Mouse (Mus musculus) erythroblast, embryonic 14.5 days (primary cell): ENCODE results near the gene Adamts7. TPM values are rescaled to one million over a fixed set of nuclear protein-coding genes. Genes with fewer than 3 reads are reported as not detected.

ENCODE experiments used
- H3K27me3 ChIP-seq: 2 replicates; pipeline ENCODE4 v1.6.1; 2012; ENCODE audit warnings: inconsistent platforms; ENCODE audit not compliant: control insufficient read depth
- H3K36me3 ChIP-seq: 2 replicates; pipeline ENCODE4 v1.6.1; 2012; ENCODE audit warnings: mild to moderate bottlenecking, inconsistent platforms; ENCODE audit not compliant: control insufficient read depth
- H3K4me1 ChIP-seq: 2 replicates; pipeline ENCODE4 v1.6.1; 2012; ENCODE audit warnings: inconsistent platforms; ENCODE audit not compliant: control insufficient read depth
- H3K4me3 ChIP-seq: replicated peaks from 2 replicates; pipeline ENCODE3; 2012; ENCODE audit warnings: moderate library complexity, mild to moderate bottlenecking, inconsistent platforms
- H3K9me3 ChIP-seq: 2 replicates; pipeline ENCODE4 v1.6.1; 2012; ENCODE audit warnings: low read length, inconsistent platforms, mixed read lengths; ENCODE audit not compliant: control insufficient read depth
- GATA1 ChIP-seq: IDR thresholded peaks from 2 replicates; pipeline ENCODE4 v1.6.1; 2012; ENCODE audit warnings: low read length, inconsistent platforms, mixed read lengths
- TAL1 ChIP-seq: IDR thresholded peaks from 3 replicates; pipeline ENCODE4 v1.6.1; 2012; ENCODE audit warnings: low read length, inconsistent platforms, mixed read lengths
- polyA plus RNA-seq: library from polyadenylated mRNA; stranded (reverse); fragments of >175 nt; gene quantifications from 2 replicates; pipeline ENCODE4 v1.2.3, GENCODE M21; 2012

Adamts7 gene
- polyA plus RNA-seq, 1 experiment: 0.01 TPM

DNA sequence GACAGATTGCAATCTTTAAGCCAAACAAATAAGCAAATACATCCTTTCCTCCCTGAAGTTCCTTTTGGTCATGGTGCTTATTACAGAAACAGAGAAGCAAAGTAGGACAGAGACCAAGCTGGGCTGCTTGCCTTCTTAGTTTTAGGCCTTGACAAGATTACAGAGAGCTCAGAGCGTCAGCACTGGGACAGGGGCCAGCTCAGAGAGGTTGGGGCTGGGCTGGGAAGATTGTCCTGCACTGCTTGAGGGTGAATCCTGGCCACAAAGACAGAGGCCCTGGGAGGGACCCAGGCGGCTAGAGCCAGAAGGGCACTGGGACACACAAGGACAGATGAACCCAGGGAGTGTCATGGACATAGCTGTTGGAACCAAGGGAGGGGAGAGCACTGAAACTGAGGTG lies 17.1 kb upstream of the Adamts7 start:
- no peaks in the 10 kb centered on the region for H3K4me1 ChIP-seq
- no peaks in the 10 kb centered on the region for H3K9me3 ChIP-seq
- TF ChIP-seq GATA1 (no peak), TAL1 (no peak)
- no peaks in the 10 kb centered on the region for H3K27me3 ChIP-seq
- no peak overlapping the region for H3K4me3 ChIP-seq
- no peaks in the 10 kb centered on the region for H3K36me3 ChIP-seq

DNA sequence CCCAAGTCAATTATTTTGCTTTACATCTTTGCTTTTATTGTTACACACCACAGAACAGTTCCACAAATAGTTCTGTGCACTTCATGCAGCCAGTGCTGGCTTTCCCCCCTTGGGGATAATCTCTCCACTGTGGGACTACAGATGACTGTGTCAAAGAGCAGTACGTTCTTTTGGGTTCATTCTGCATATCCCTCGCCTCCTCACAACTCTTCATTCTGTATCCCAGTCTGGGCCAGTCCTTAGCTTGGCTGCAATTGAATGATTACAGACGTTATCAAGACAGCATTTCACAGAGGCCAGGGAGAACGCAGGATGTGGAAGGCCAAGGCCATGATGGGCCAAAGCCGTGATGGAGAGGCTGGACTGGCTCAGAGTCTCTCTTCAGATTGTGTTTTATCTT lies 16.0 kb upstream of the Adamts7 start:
- TF ChIP-seq TAL1: no peak
- TF ChIP-seq GATA1: no peak
- Histone ChIP-seq H3K36me3 (no peaks in the 10 kb centered on the region), H3K27me3 (no peaks in the 10 kb centered on the region), H3K4me1 (no peaks in the 10 kb centered on the region), H3K9me3 (no peaks in the 10 kb centered on the region), H3K4me3 (no peak overlapping the region)

DNA sequence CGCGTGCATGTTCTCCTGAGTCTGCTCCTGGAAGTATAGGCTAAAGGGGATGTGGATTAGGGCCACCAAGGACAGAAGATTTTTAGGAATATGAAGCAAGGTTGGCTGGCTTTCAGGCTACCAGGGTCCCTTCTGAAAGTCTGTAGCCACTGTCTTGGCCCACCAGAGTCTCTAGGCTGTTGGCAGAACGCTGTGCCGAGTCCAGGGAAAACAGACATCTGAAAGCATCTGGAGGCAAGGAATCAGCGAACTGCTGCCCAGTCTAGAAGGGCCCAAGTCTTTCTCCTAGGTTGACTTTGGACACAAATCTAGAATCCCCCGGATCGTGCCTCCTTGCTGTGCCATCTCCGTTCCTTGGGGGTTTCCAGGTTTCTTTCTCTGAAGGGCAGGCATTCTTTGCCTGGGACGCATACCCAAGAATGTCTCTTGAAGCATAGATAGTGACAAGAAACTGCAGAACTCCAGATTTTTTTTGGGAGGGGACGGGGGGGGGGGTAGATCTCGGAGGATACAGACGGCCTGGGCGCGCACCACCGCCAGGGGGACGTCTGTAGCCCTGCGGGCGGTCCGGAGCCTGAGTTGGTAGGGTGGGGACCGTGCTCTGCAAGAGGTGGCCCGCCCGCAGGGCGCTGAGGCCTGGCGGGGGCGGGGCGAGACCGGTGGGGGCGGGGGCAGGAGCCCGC lies 485 bp upstream of the Adamts7 start:
- Histone ChIP-seq H3K9me3 (no peaks in the 10 kb centered on the region), H3K36me3 (no peaks in the 10 kb centered on the region), H3K4me1 (peaks cover 7% of the 10 kb centered on the region), H3K4me3 (no peak overlapping the region), H3K27me3 (peaks cover 45% of the 10 kb centered on the region)
- no peak for TF ChIP-seq GATA1
- no peak for TF ChIP-seq TAL1

DNA sequence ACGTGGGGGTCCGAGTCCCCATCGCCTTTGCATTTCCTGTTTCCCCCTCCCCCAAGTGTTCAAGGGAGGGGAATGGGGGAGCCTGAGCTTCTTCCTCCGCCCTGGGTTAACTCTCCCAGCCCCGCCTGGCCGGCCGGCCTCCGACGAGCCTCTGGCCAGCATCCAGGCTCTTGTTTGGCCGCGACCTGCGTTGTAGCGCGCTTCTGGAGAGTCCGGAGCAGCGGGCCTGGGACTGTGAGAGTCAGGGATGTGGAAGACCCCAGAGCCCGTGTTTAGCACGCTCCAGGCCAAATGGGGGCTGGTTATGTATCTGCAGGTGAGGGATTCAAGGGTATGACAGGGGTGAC lies 853 bp downstream of the Adamts7 start:
- Histone ChIP-seq H3K4me1 (peaks cover 7% of the 10 kb centered on the region), H3K4me3 (peak overlapping the region; percentile 55), H3K36me3 (no peaks in the 10 kb centered on the region), H3K9me3 (no peaks in the 10 kb centered on the region), H3K27me3 (peaks cover 45% of the 10 kb centered on the region)
- no peak for TF ChIP-seq GATA1
- TF ChIP-seq TAL1: no peak

DNA sequence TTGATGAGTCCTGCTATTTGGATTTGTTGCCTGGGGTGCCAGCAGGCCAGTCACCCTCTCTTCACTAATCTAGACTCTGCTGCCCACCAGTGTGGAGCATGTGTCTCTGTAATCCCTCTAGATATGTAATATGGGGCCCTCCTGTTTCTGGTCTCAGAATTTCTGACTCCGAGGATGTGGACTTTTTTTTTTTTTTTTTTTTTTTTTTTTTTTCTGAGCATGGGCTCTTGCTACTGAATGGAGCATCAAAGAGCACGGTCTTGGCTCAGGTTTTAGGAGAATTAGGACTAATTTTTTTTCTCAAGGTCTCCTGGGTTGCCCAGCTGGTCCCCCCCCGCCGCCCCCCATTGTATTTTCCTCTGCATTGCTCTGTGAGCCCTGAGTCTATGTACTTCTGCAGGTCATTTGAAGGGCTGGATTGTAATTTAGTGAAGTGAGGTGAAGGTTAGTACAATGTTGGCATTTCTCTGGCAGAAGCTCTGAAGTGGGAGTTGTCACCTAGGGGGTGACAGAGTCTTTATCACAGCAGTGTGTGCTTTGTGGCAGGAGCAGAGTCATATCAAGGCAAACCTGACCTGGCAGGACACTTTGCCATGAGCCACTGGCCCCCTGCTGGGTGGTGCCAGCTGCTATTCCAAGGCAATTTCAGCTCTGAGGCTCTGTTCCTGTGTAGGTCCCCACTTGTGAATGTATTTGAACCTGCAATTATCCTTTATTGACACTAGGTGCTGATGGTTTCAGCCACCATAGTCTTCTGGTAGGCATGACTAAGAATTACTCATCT lies 2.0 kb downstream of the Adamts7 start:
- peaks cover 45% of the 10 kb centered on the region for H3K27me3 ChIP-seq
- H3K4me1 ChIP-seq: peaks cover 7% of the 10 kb centered on the region
- no peaks in the 10 kb centered on the region for H3K36me3 ChIP-seq
- TF ChIP-seq GATA1 (no peak), TAL1 (no peak)
- no peaks in the 10 kb centered on the region for H3K9me3 ChIP-seq
- no peak overlapping the region for H3K4me3 ChIP-seq

DNA sequence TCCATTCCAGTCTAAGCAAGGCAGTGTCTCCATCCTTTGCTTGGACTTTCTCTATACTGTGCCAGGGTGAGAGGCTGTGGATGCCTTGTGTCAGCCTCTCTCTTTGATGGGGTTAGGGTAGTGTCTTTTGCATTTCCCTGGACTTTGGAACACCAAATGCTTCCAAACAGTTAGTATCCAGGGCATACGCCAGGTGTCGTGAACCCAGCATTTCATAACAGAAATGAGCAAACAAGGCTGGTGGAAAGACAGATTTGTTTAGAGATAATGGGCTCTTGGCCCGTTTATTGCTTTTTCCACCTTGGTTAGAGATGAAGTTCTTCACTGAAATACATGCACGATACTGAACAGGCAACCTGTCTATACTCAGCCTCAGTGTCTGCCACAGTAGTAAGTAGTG lies 2.7 kb downstream of the Adamts7 start:
- Histone ChIP-seq H3K36me3 (no peaks in the 10 kb centered on the region), H3K27me3 (peaks cover 45% of the 10 kb centered on the region), H3K9me3 (no peaks in the 10 kb centered on the region), H3K4me1 (peaks cover 7% of the 10 kb centered on the region), H3K4me3 (no peak overlapping the region)
- TF ChIP-seq TAL1 (no peak), GATA1 (no peak)

DNA sequence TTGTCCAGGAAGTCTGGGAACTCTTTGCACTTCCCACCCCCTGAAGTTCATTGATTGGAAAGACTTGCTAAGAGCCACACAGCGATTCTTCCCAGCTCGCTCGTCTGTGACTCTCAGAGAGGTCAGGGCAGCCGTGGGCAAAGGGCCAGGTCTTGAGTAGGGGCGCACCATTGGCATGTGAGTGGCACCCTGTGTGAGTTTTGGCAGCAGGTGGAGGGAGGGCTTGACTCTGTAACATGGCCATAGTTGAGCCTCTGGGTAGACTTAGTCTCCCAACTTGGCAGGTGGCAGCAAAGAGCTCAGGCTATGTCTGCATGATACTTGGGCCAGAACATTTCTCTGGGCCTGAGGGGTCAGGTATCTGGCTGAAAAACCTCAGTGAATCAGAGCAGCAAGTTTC lies 3.7 kb downstream of the Adamts7 start:
- peaks cover 39% of the 10 kb centered on the region for H3K27me3 ChIP-seq
- no peaks in the 10 kb centered on the region for H3K36me3 ChIP-seq
- H3K4me3 ChIP-seq: no peak overlapping the region
- peaks cover 7% of the 10 kb centered on the region for H3K4me1 ChIP-seq
- TF ChIP-seq GATA1 (no peak), TAL1 (no peak)
- no peaks in the 10 kb centered on the region for H3K9me3 ChIP-seq

DNA sequence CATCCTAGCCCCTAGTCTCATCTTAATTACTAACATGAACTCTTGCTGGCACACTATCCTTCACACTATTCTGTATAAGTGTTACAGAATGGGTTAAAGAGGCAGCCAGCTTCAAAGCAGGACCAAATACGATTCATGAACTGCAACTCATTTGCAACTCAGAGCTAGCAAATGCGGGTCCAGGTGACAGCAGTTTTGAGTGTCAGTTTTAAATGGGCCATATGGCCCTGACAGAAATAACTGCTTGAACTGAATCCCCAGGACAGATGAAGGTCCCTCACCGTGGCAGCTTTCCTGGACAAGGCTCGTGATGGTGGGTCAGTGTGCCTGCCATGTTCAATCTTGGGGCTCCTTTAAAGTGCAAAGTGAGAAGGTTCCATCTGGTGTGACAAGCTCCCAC lies 7.1 kb downstream of the Adamts7 start:
- TF ChIP-seq TAL1: no peak
- TF ChIP-seq GATA1: no peak
- H3K27me3 ChIP-seq: peaks cover 9% of the 10 kb centered on the region
- no peak overlapping the region for H3K4me3 ChIP-seq
- no peaks in the 10 kb centered on the region for H3K9me3 ChIP-seq
- H3K36me3 ChIP-seq: no peaks in the 10 kb centered on the region
- H3K4me1 ChIP-seq: peaks cover 3% of the 10 kb centered on the region; the same call in 1 of the 2 replicates

DNA sequence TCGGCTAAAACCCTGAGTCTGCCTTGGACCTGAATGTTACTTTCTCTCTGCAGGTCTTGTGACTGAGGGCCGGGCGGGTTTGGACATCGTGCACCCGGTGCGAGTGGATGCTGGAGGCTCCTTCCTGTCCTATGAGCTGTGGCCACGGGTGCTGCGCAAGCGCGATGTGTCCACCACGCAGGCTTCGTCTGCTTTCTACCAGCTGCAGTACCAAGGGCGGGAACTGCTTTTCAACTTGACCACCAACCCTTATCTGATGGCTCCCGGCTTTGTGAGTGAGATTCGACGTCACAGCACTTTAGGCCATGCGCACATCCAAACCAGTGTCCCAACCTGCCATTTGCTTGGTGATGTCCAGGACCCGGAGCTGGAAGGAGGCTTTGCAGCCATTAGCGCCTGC lies 8.6 kb downstream of the Adamts7 start:
- Histone ChIP-seq H3K36me3 (no peaks in the 10 kb centered on the region), H3K27me3 (no peaks in the 10 kb centered on the region), H3K4me3 (no peak overlapping the region), H3K9me3 (no peaks in the 10 kb centered on the region), H3K4me1 (peaks cover 3% of the 10 kb centered on the region; the same call in 1 of the 2 replicates)
- TF ChIP-seq GATA1 (no peak), TAL1 (no peak)
